Mouse (Mus musculus) limb, embryonic 10.5 days (tissue): ENCODE measurements at regions not wholly inside any gene's neighbourhood (a gene's known extent, or its start where the extent isn't known, plus 50 kb on each side); places are given as distances from the start of the nearest gene placed in this dataset.
A peak's percentile ranks its signal among the peaks of the same experiment; 100 is the strongest.
"Not testable (repeated sequence)": the region's sequence is repeated elsewhere in the genome, so short reads cannot be mapped to it uniquely, and the experiment has no call there.

Experiments used
- DNase-seq: peaks from one replicate; pipeline ENCODE4 v3.0.0-alpha.2; 2017; ENCODE audit warnings: low spot score
- H3K27ac ChIP-seq: fragments of 300-500 bp; sonication (generic); 2 replicates; pipeline ENCODE4 v1.5.1; 2016; ENCODE audit warnings: mild to moderate bottlenecking
- H3K27me3 ChIP-seq: fragments of 300-500 bp; sonication (generic); 2 replicates; pipeline ENCODE4 v1.6.1; 2016; ENCODE audit warnings: low read depth, mild to moderate bottlenecking; ENCODE audit not compliant: poor library complexity, severe bottlenecking
- H3K36me3 ChIP-seq: fragments of 300-500 bp; sonication (generic); 2 replicates; pipeline ENCODE4 v1.6.1; 2016; ENCODE audit warnings: mild to moderate bottlenecking, moderate library complexity
- H3K4me1 ChIP-seq: fragments of 300-500 bp; sonication (generic); 2 replicates; pipeline ENCODE4 v1.6.1; 2016
- H3K4me3 ChIP-seq: fragments of 300-500 bp; sonication (generic); 2 replicates; pipeline ENCODE4 v1.5.1; 2016; ENCODE audit warnings: mild to moderate bottlenecking, moderate library complexity
- H3K9me3 ChIP-seq: fragments of 300-500 bp; sonication (generic); replicated peaks from 2 replicates; pipeline ENCODE4 v1.6.1; 2016; ENCODE audit warnings: mild to moderate bottlenecking
- WGBS: fragments of 180-500 bp; shearing (Covaris S2); methylation state at CpG from one replicate; pipeline ENCODE4 v1.1.7; 2016; 5-methylcytosine and 5-hydroxymethylcytosine counted together

- not testable (repeated sequence) for H3K4me1 ChIP-seq, DNase-seq, H3K27ac ChIP-seq, H3K4me3 ChIP-seq, H3K36me3 ChIP-seq, H3K9me3 ChIP-seq
- H3K27me3 ChIP-seq = peaks cover 15% of the 10 kb centered on the region
- WGBS = 70% methylated on average over 21 of the region's 21 CpGs
These were observed 57.1 kb downstream of the Nap1l2 start for GRCm38 (mm10) chrX:103129347-103129746.

- no peaks in the 10 kb centered on the region for H3K9me3 ChIP-seq
- no peak overlapping the region for H3K27ac ChIP-seq
- DNase-seq = no peak
- no peaks in the 10 kb centered on the region for H3K4me1 ChIP-seq
- WGBS = 18% methylated on average over 1 of the region's 1 CpGs
- peaks cover 53% of the 10 kb centered on the region for H3K27me3 ChIP-seq
- H3K36me3 ChIP-seq = no peaks in the 10 kb centered on the region
- no peak overlapping the region for H3K4me3 ChIP-seq
These were observed 77.3 kb downstream of the Nap1l2 start for GRCm38 (mm10) chrX:103109181-103109580.

GRCm38 (mm10) chrX:103067730-103068621, 118.5 kb downstream of the Nap1l2 start:
- H3K4me1 ChIP-seq, H3K27ac ChIP-seq, H3K36me3 ChIP-seq, H3K27me3 ChIP-seq, DNase-seq, H3K4me3 ChIP-seq, H3K9me3 ChIP-seq: not testable (repeated sequence)
- 20% methylated on average over 2 of the region's 50 CpGs for WGBS

- H3K9me3 ChIP-seq, H3K4me3 ChIP-seq, DNase-seq, H3K27ac ChIP-seq, H3K36me3 ChIP-seq, H3K4me1 ChIP-seq: not testable (repeated sequence)
- WGBS = no CpG with 5 or more reads among the region's 45 CpGs
- H3K27me3 ChIP-seq = peaks cover 11% of the 10 kb centered on the region
These were observed 119.3 kb downstream of the Nap1l2 start for GRCm38 (mm10) chrX:103067107-103067506.

- Histone ChIP-seq H3K27me3 (peaks cover 77% of the 10 kb centered on the region), H3K27ac (peak overlapping the region; percentile 84), H3K36me3 (no peaks in the 10 kb centered on the region), H3K9me3 (no peaks in the 10 kb centered on the region), H3K4me1 (no peaks in the 10 kb centered on the region; the same call in 1 of the 2 replicates), H3K4me3 (peak overlapping the region; percentile 53)
- 7% methylated on average over 22 of the region's 22 CpGs for WGBS
- peak; percentile 67 for DNase-seq
These were observed 98.3 kb downstream of the 1700018G05Rik start for GRCm38 (mm10) chrX:103026256-103027028.

- H3K4me1 ChIP-seq, H3K9me3 ChIP-seq, DNase-seq, H3K27ac ChIP-seq, H3K36me3 ChIP-seq, H3K4me3 ChIP-seq: not testable (repeated sequence)
- 31% methylated on average over 3 of the region's 3 CpGs for WGBS
- H3K27me3 ChIP-seq = peaks cover 83% of the 10 kb centered on the region
These were observed 97.3 kb downstream of the 1700018G05Rik start for GRCm38 (mm10) chrX:103025495-103025894.

GRCm38 (mm10) chrX:103013425-103014057, 85.4 kb downstream of the 1700018G05Rik start:
- not testable (repeated sequence) for H3K36me3 ChIP-seq, DNase-seq, H3K4me1 ChIP-seq, H3K4me3 ChIP-seq, H3K9me3 ChIP-seq, H3K27ac ChIP-seq
- no CpG with 5 or more reads among the region's 61 CpGs for WGBS
- H3K27me3 ChIP-seq = peaks cover 21% of the 10 kb centered on the region

GRCm38 (mm10) chrX:103012298-103013243, 84.4 kb downstream of the 1700018G05Rik start:
- not testable (repeated sequence) for H3K4me1 ChIP-seq, H3K4me3 ChIP-seq, H3K9me3 ChIP-seq, DNase-seq, H3K27ac ChIP-seq, H3K36me3 ChIP-seq
- peaks cover 16% of the 10 kb centered on the region for H3K27me3 ChIP-seq
- WGBS = no CpG with 5 or more reads among the region's 56 CpGs

- 100% methylated on average over 1 of the region's 3 CpGs for WGBS
- not testable (repeated sequence) for H3K4me3 ChIP-seq, H3K4me1 ChIP-seq, DNase-seq, H3K9me3 ChIP-seq, H3K27ac ChIP-seq, H3K36me3 ChIP-seq
- H3K27me3 ChIP-seq = peaks cover 18% of the 10 kb centered on the region
These were observed 65.8 kb downstream of the 1700018G05Rik start for GRCm38 (mm10) chrX:102993956-102994355.
